Mouse (Mus musculus) megakaryocyte, embryonic 14.5 days (primary cell): ENCODE results near the gene Gabrd. TPM values are rescaled to one million over a fixed set of nuclear protein-coding genes. Genes with fewer than 3 reads are reported as not detected.

Source experiments
- H3K27me3 ChIP-seq: replicated peaks from 2 replicates; pipeline ENCODE3; 2012; ENCODE audit warnings: inconsistent platforms
- H3K36me3 ChIP-seq: replicated peaks from 2 replicates; pipeline ENCODE3; 2012; ENCODE audit warnings: low read length, inconsistent platforms, mixed read lengths
- H3K4me1 ChIP-seq: 2 replicates; pipeline ENCODE4 v1.6.1; 2012; ENCODE audit warnings: inconsistent platforms
- H3K4me3 ChIP-seq: replicated peaks from 2 replicates; pipeline ENCODE3; 2012; ENCODE audit warnings: moderate library complexity, mild to moderate bottlenecking, inconsistent platforms
- H3K9me3 ChIP-seq: 2 replicates; pipeline ENCODE4 v1.6.1; 2012; ENCODE audit warnings: inconsistent platforms
- FLI1 ChIP-seq: IDR thresholded peaks from 2 replicates; pipeline ENCODE4 v1.6.1; 2012; ENCODE audit warnings: low read length, inconsistent platforms, mixed read lengths
- GATA1 ChIP-seq: IDR thresholded peaks from 3 replicates; pipeline ENCODE4 v1.6.1; 2012; ENCODE audit warnings: mixed read lengths, low read length, inconsistent platforms, borderline replicate concordance
- polyA plus RNA-seq: library from polyadenylated mRNA; stranded (reverse); fragments of >175 nt; gene quantifications from 2 replicates; pipeline ENCODE4 v1.2.3, GENCODE M21; 2012; ENCODE audit warnings: low replicate concordance; ENCODE audit not compliant: insufficient read depth

Gabrd gene
- polyA plus RNA-seq, 1 experiment = not detected

- Histone ChIP-seq H3K4me3 (no peak overlapping the region), H3K27me3 (peaks cover 80% of the 10 kb centered on the region), H3K9me3 (no peaks in the 10 kb centered on the region), H3K4me1 (no peaks in the 10 kb centered on the region), H3K36me3 (no peaks in the 10 kb centered on the region)
- no peak for TF ChIP-seq GATA1
- TF ChIP-seq FLI1 = no peak
Observed at GRCm38 (mm10) chr4:155383326-155383725, 14.6 kb downstream of the Gabrd start.

- H3K4me3 ChIP-seq = no peak overlapping the region
- H3K36me3 ChIP-seq = no peaks in the 10 kb centered on the region
- peaks cover 80% of the 10 kb centered on the region for H3K27me3 ChIP-seq
- TF ChIP-seq FLI1 (no peak), GATA1 (no peak)
- no peaks in the 10 kb centered on the region for H3K9me3 ChIP-seq
- no peaks in the 10 kb centered on the region for H3K4me1 ChIP-seq
Observed at GRCm38 (mm10) chr4:155382752-155383151, 15.2 kb downstream of the Gabrd start.

- Histone ChIP-seq H3K27me3 (peaks cover 77% of the 10 kb centered on the region), H3K9me3 (no peaks in the 10 kb centered on the region), H3K36me3 (no peaks in the 10 kb centered on the region), H3K4me3 (no peak overlapping the region), H3K4me1 (no peaks in the 10 kb centered on the region)
- no peak for TF ChIP-seq FLI1
- TF ChIP-seq GATA1 = no peak
Observed at GRCm38 (mm10) chr4:155381974-155382373, 15.9 kb downstream of the Gabrd start.

- peaks cover 73% of the 10 kb centered on the region for H3K27me3 ChIP-seq
- H3K36me3 ChIP-seq = no peaks in the 10 kb centered on the region
- no peaks in the 10 kb centered on the region for H3K4me1 ChIP-seq
- peaks cover 7% of the 10 kb centered on the region for H3K9me3 ChIP-seq
- TF ChIP-seq GATA1 (no peak), FLI1 (no peak)
- no peak overlapping the region for H3K4me3 ChIP-seq
Observed at GRCm38 (mm10) chr4:155371797-155372735, 25.8 kb downstream of the Gabrd start.

DNA sequence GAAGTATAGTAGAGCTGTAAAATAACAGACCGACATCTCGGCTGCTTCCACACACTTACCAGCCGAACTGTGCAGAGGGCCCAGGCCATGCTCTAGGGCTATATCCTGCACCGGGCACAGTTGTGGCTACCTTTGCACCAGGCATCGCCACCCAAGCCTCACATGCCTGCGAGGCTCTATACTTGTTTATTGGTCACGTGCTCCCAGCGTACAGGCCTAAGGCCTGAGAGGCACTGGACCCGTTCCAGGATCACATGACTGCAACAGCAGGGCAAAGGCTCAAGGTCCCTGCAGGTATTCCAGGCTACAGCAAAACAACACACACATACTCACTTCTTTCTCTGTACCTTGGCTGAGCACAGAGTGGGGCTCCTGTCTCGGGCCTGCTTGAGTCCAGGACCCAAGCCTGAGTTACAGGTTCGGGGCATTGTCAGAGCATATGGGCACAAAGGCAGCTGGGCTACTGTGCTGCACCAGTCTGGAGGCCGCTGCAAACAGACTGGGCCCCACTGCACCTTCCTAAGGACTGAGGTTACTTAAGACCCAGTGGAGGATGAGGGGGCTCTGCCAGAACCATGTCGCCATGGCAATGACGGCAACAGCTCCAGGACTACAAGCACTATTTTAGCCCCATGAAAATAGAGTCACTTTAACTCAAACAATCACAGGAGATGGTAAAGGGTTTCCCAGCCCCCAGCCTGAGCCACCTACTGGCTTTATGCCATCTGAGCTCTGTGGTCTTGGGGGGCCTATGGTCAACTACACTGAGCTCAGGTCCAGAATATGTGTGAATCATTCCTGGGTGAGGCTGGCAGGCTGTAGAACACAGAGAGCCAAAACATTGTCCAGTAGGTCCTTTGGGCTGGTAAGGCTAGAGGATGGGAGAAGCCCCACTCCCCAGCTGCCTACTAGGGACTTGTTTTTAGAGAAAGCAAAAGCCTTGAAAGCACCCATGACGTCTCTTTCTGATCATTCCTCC lies 26.9 kb downstream of the Gabrd start:
- TF ChIP-seq GATA1 (no peak), FLI1 (no peak)
- no peaks in the 10 kb centered on the region for H3K4me1 ChIP-seq
- H3K27me3 ChIP-seq = peaks cover 74% of the 10 kb centered on the region
- no peak overlapping the region for H3K4me3 ChIP-seq
- H3K9me3 ChIP-seq = peaks cover 7% of the 10 kb centered on the region
- no peaks in the 10 kb centered on the region for H3K36me3 ChIP-seq

- no peaks in the 10 kb centered on the region for H3K4me1 ChIP-seq
- H3K4me3 ChIP-seq = no peak overlapping the region
- TF ChIP-seq GATA1 (no peak), FLI1 (no peak)
- H3K9me3 ChIP-seq = peaks cover 7% of the 10 kb centered on the region
- peaks cover 76% of the 10 kb centered on the region for H3K27me3 ChIP-seq
- H3K36me3 ChIP-seq = no peaks in the 10 kb centered on the region
Observed at GRCm38 (mm10) chr4:155368684-155369083, 29.2 kb downstream of the Gabrd start.

- Histone ChIP-seq H3K27me3 (peaks cover 81% of the 10 kb centered on the region), H3K4me3 (no peak overlapping the region), H3K4me1 (no peaks in the 10 kb centered on the region), H3K9me3 (peaks cover 7% of the 10 kb centered on the region), H3K36me3 (no peaks in the 10 kb centered on the region)
- no peak for TF ChIP-seq GATA1
Observed at GRCm38 (mm10) chr4:155367739-155368138, 30.2 kb downstream of the Gabrd start.

DNA sequence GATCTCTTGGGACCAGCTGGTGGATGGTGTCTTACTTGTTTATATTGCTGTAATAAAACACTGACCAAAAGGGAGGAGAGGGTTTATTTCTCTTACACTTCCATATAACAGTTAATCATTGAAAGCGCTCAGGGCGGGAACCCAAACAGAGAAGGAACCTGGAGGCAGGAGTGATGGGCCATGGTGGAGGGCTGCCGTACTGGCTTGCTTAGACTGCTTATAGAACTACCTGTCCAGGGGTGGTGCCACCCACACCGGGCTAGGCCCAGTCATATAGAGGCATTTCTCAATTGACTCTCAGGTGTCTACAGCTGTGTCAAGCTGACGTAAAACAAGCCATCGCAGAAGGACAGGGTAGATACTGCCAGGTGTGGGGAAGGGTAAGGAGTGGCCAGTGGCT lies 31.1 kb downstream of the Gabrd start:
- Histone ChIP-seq H3K36me3 (no peaks in the 10 kb centered on the region), H3K9me3 (peaks cover 7% of the 10 kb centered on the region), H3K27me3 (peaks cover 85% of the 10 kb centered on the region), H3K4me1 (no peaks in the 10 kb centered on the region), H3K4me3 (no peak overlapping the region)
- TF ChIP-seq GATA1 (no peak), FLI1 (no peak)

- no peak overlapping the region for H3K4me3 ChIP-seq
- TF ChIP-seq FLI1 = no peak
- no peak for TF ChIP-seq GATA1
- peaks cover 95% of the 10 kb centered on the region for H3K27me3 ChIP-seq
- peaks cover 5% of the 10 kb centered on the region; the same call in 1 of the 2 replicates for H3K4me1 ChIP-seq
- no peaks in the 10 kb centered on the region for H3K36me3 ChIP-seq
- H3K9me3 ChIP-seq = no peaks in the 10 kb centered on the region
Observed at GRCm38 (mm10) chr4:155362443-155362842, 35.5 kb downstream of the Gabrd start.
